8 mouse cellular contexts compared by ENCODE assay signal in genomic region chr6:129333674-129334078, GRCm38 (mm10). TPM values are rescaled to one million over a fixed set of nuclear protein-coding genes. Genes with fewer than 3 reads are reported as not detected.
A peak's percentile ranks its signal among the peaks of the same experiment; 100 is the strongest.
DNase-seq lines count a peak whose midpoint lies in the region; ATAC-seq lines count a peak whose summit lies in the region.

No protein-coding gene starts in this region.

- no peaks in the 10 kb centered on the region for H3K36me3 ChIP-seq in heart, embryonic 11.5 days (ENCODE audit: control insufficient read depth, insufficient read depth, low read length)
- no peaks in the 10 kb centered on the region for H3K36me3 ChIP-seq in kidney, embryonic 15.5 days
- H3K36me3 ChIP-seq in midbrain, embryonic 16.5 days (ENCODE audit: control insufficient read depth, insufficient read depth, low read length), result no peaks in the 10 kb centered on the region

- no peak overlapping the region for H3K27ac ChIP-seq in heart, embryonic 11.5 days (ENCODE audit: low read depth, low read length)
- no peak overlapping the region for H3K27ac ChIP-seq in kidney, embryonic 15.5 days
- H3K27ac ChIP-seq in midbrain, embryonic 16.5 days (ENCODE audit: low read length), result peak overlapping the region; percentile 26; the same call in 1 of the 2 replicates

- peak overlapping the region; percentile 34; the same call in 1 of the 2 replicates for H3K4me2 ChIP-seq in heart, embryonic 11.5 days
- H3K4me2 ChIP-seq in kidney, embryonic 15.5 days, result peak overlapping the region; percentile 30; the same call in 1 of the 2 replicates
- H3K4me2 ChIP-seq in midbrain, embryonic 16.5 days (ENCODE audit: low read length), result peak overlapping the region; percentile 38

- no peaks in the 10 kb centered on the region for H3K9me3 ChIP-seq in heart, embryonic 11.5 days (replicated peaks; ENCODE audit: control insufficient read depth, low read length)
- no peaks in the 10 kb centered on the region for H3K9me3 ChIP-seq in kidney, embryonic 15.5 days (replicated peaks)
- no peaks in the 10 kb centered on the region for H3K9me3 ChIP-seq in midbrain, embryonic 16.5 days (replicated peaks; ENCODE audit: control insufficient read depth, low read length, poor library complexity, severe bottlenecking)

- peak; percentile 28 for DNase-seq in ovary, adult 18-20 months (ENCODE audit: low spot score)
- DNase-seq in ovary, postnatal 10 days (ENCODE audit: low spot score), result no peak
- DNase-seq in embryo, embryonic 10.5 days (ENCODE audit: low spot score), result peak; percentile 68
- DNase-seq in liver, result peak; percentile 59
- DNase-seq in spleen, postnatal 10 days (ENCODE audit: low spot score in 2 of 2), result peak; percentile 28 to 74

- no peaks in the 10 kb centered on the region for H3K27me3 ChIP-seq in heart, embryonic 11.5 days (ENCODE audit: control insufficient read depth, insufficient read depth, low read length)
- H3K27me3 ChIP-seq in kidney, embryonic 15.5 days, result no peaks in the 10 kb centered on the region
- no peaks in the 10 kb centered on the region for H3K27me3 ChIP-seq in midbrain, embryonic 16.5 days (ENCODE audit: control insufficient read depth, insufficient read depth, low read depth, low read length)

- H3K4me1 ChIP-seq in heart, embryonic 11.5 days (ENCODE audit: control insufficient read depth, insufficient read depth, low read length), result no peaks in the 10 kb centered on the region
- H3K4me1 ChIP-seq in kidney, embryonic 15.5 days, result 0 out of 2 replicates have a peak, but pooled peaks cover 2% of the 10 kb centered on the region
- H3K4me1 ChIP-seq in midbrain, embryonic 16.5 days (ENCODE audit: control insufficient read depth, insufficient read depth, low read length), result peaks cover 3% of the 10 kb centered on the region; the same call in 1 of the 2 replicates

- H3K4me3 ChIP-seq in heart, embryonic 11.5 days (ENCODE audit: low read depth, low read length), result no peak overlapping the region
- no peak overlapping the region for H3K4me3 ChIP-seq in kidney, embryonic 15.5 days (replicated peaks)
- no peak overlapping the region; the same call in 1 of the 2 replicates for H3K4me3 ChIP-seq in midbrain, embryonic 16.5 days (ENCODE audit: low read depth, low read length)

- no peak overlapping the region for H3K9ac ChIP-seq in heart, embryonic 11.5 days (ENCODE audit: low read depth, low read length)
- no peak overlapping the region for H3K9ac ChIP-seq in kidney, embryonic 15.5 days
- peak overlapping the region; percentile 20; the same call in 1 of the 2 replicates for H3K9ac ChIP-seq in midbrain, embryonic 16.5 days (ENCODE audit: low read depth, low read length)

- WGBS in heart, embryonic 11.5 days (ENCODE audit: insufficient replicate concordance), result 29% methylated on average over 11 of the region's 11 CpGs
- 31% methylated on average over 11 of the region's 11 CpGs for WGBS in kidney, embryonic 15.5 days
- WGBS in midbrain, embryonic 16.5 days, result 16% methylated on average over 11 of the region's 11 CpGs

- no peak for ATAC-seq in heart, embryonic 11.5 days (replicated peaks; ENCODE audit: insufficient number of reproducible peaks, low FRiP score, low TSS enrichment)
- peak; percentile 88 for ATAC-seq in kidney, embryonic 15.5 days (replicated peaks; ENCODE audit: low FRiP score)
- ATAC-seq in midbrain, embryonic 16.5 days, result peak; percentile 95

RNA-seq across cellular contexts. Expression of gene 4922502D21Rik, which starts 2.1 kb away (rescaled TPM):
- polyA plus RNA-seq in heart, embryonic 11.5 days (2014; fragmentation: Nextera tagmentation; extraction: Ambion mirVana), result not detected in 2 replicates
- not detected in 2 replicates for polyA plus RNA-seq in kidney, embryonic 15.5 days (2015; fragmentation: Nextera tagmentation; extraction: Ambion mirVana)
- not detected in 2 replicates for polyA plus RNA-seq in midbrain, embryonic 16.5 days (2015; fragmentation: Nextera tagmentation; extraction: Ambion mirVana)

RNA-seq across cellular contexts. Expression of gene Clec12a, which starts 8.8 kb away (rescaled TPM):
- polyA plus RNA-seq in heart, embryonic 11.5 days (2014; fragmentation: Nextera tagmentation; extraction: Ambion mirVana), result 0.31 and 0.42 TPM in 2 replicates
- 0.71 and 1.2 TPM in 2 replicates for polyA plus RNA-seq in kidney, embryonic 15.5 days (2015; fragmentation: Nextera tagmentation; extraction: Ambion mirVana)
- polyA plus RNA-seq in midbrain, embryonic 16.5 days (2015; fragmentation: Nextera tagmentation; extraction: Ambion mirVana), result 0.28 and 0.40 TPM in 2 replicates

RNA-seq across cellular contexts. Expression of gene Clec12b, which starts 52.0 kb away (rescaled TPM):
- 0.42 and 0.84 TPM in 2 replicates for polyA plus RNA-seq in heart, embryonic 11.5 days (2014; fragmentation: Nextera tagmentation; extraction: Ambion mirVana)
- not detected in 2 replicates for polyA plus RNA-seq in kidney, embryonic 15.5 days (2015; fragmentation: Nextera tagmentation; extraction: Ambion mirVana)
- polyA plus RNA-seq in midbrain, embryonic 16.5 days (2015; fragmentation: Nextera tagmentation; extraction: Ambion mirVana), result 0.45 TPM in 1 of 2 replicates, not detected in the other

RNA-seq across cellular contexts. Expression of gene Cd69, which starts 58.4 kb away (rescaled TPM):
- not detected in 2 replicates for polyA plus RNA-seq in heart, embryonic 11.5 days (2014; fragmentation: Nextera tagmentation; extraction: Ambion mirVana)
- polyA plus RNA-seq in kidney, embryonic 15.5 days (2015; fragmentation: Nextera tagmentation; extraction: Ambion mirVana), result not detected in 2 replicates
- not detected in 2 replicates for polyA plus RNA-seq in midbrain, embryonic 16.5 days (2015; fragmentation: Nextera tagmentation; extraction: Ambion mirVana)
